Mouse (Mus musculus) forebrain, postnatal 0 days (tissue): ENCODE results near the gene Unc79. TPM values are rescaled to one million over a fixed set of nuclear protein-coding genes. Genes with fewer than 3 reads are reported as not detected.

Experiments
- ATAC-seq: fragments of 200-750 bp; cut with Nextera tagmentation; 2 replicates; pipeline ENCODE4 v1.8.0; 2017; ENCODE audit warnings: mild to moderate bottlenecking, moderate library complexity
- DNase-seq: peaks from one replicate; pipeline ENCODE4 v3.0.0-alpha.2; 2015
- H3K27ac ChIP-seq: fragments of 300-500 bp; sonication (generic); 2 replicates; pipeline ENCODE4 v1.5.1; 2014; ENCODE audit warnings: low read depth, mild to moderate bottlenecking, antibody characterized with exemption, low read length, moderate library complexity, mixed read lengths
- H3K27me3 ChIP-seq: fragments of 300-500 bp; sonication (generic); 2 replicates; pipeline ENCODE4 v1.6.1; 2014; ENCODE audit warnings: mild to moderate bottlenecking, low read length, mixed read lengths; ENCODE audit not compliant: insufficient read depth
- H3K36me3 ChIP-seq: fragments of 300-500 bp; sonication (generic); 2 replicates; pipeline ENCODE4 v1.6.1; 2014; ENCODE audit warnings: mild to moderate bottlenecking, moderate library complexity; ENCODE audit not compliant: insufficient read depth
- H3K4me1 ChIP-seq: fragments of 300-500 bp; sonication (generic); 2 replicates; pipeline ENCODE4 v1.6.1; 2014; ENCODE audit warnings: antibody characterized with exemption; ENCODE audit not compliant: insufficient read depth
- H3K4me2 ChIP-seq: fragments of 300-500 bp; sonication (generic); 2 replicates; pipeline ENCODE4 v1.6.1; 2014; ENCODE audit warnings: low read depth, mild to moderate bottlenecking, moderate library complexity
- H3K4me3 ChIP-seq: fragments of 300-500 bp; sonication (generic); 2 replicates; pipeline ENCODE4 v1.5.1; 2014; ENCODE audit warnings: low read depth, low read length, mixed read lengths
- H3K9ac ChIP-seq: fragments of 300-500 bp; sonication (generic); 2 replicates; pipeline ENCODE4 v1.6.1; 2014; ENCODE audit warnings: mild to moderate bottlenecking
- H3K9me3 ChIP-seq: fragments of 300-500 bp; sonication (generic); 2 replicates; pipeline ENCODE4 v1.6.1; 2016; ENCODE audit warnings: low read length
- CTCF ChIP-seq: sonication (generic); IDR thresholded peaks from 2 replicates; pipeline ENCODE4 v1.5.1; 2016; ENCODE audit warnings: antibody characterized with exemption, control low read depth, low read depth
- WGBS: fragments of 180-500 bp; shearing (Covaris S2); extraction: QIAGEN DNeasy Blood & Tissue Kit; methylation state at CpG from one replicate; pipeline ENCODE4 v1.1.7; 2014; 5-methylcytosine and 5-hydroxymethylcytosine counted together
- polyA plus RNA-seq: library from polyadenylated mRNA; unstranded; fragments of >200 nt; fragmentation: Nextera tagmentation; extraction: Ambion mirVana; gene quantifications from 2 replicates; pipeline ENCODE4 v1.2.1, GENCODE M21; 2015
- total RNA-seq: library from RNA; depleted of rRNA; stranded (reverse); fragments of >200 nt; gene quantifications from 2 replicates; pipeline ENCODE4 v1.2.3, GENCODE M21; 2014

Unc79 gene
- total and polyA plus RNA-seq, 2 experiments from 2014 or later = 4.4 to 52.9 TPM

DNA sequence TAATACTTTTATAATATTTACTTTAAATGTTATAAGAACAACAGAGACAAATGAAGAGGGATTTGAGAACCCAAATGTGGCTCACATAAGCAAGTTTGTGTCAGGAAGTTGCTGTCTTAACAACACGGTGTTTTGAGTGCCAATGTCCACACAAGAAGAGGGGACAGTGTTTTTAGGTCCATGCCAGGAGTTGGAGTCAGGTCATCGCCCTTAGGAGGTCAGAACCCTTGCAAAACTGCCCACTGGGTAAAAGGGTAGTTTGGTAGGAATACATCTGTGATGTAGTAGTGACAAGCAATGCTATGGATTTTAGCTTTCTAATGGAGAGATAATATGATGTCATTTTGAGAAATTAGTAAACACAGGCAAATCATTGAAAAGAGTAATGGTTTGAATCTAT, 201.6 kb downstream of the Unc79 start:
- H3K36me3 ChIP-seq = peaks cover 46% of the 10 kb centered on the region

DNA sequence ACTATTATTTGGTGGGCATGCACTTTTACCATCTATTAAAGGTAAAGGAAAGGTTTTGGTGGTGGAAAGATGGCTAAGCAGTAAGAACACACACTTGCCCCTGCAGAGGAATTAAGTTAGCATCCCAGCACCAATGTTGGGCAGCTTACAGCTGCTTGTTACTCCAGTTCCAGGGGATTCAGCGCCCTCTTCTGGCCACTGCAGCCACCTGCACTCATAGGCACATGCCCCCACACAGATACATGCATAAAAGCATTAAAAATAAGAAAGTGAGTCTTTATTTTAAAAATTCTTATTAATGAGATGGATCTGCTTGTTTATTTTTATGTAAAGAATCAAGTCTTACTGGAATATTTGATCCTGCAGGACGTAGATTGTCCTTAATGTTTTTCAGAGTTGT, 206.3 kb downstream of the Unc79 start:
- no peak overlapping the region for H3K27ac ChIP-seq
- peak; percentile 29; the same call in 1 of the 2 replicates for TF ChIP-seq CTCF

More for the DNA sequence above, 201.6 kb downstream of the Unc79 start:
- H3K27ac ChIP-seq = no peak overlapping the region
- no peaks in the 10 kb centered on the region for H3K4me1 ChIP-seq
- 89% methylated on average over 2 of the region's 2 CpGs for WGBS
- no peak overlapping the region for H3K9ac ChIP-seq
- no peak overlapping the region for H3K4me2 ChIP-seq
- no peak for TF ChIP-seq CTCF
- no peak for DNase-seq
- no peak for ATAC-seq
- H3K4me3 ChIP-seq = no peak overlapping the region
- no peaks in the 10 kb centered on the region for H3K27me3 ChIP-seq
- H3K9me3 ChIP-seq = no peaks in the 10 kb centered on the region

DNA sequence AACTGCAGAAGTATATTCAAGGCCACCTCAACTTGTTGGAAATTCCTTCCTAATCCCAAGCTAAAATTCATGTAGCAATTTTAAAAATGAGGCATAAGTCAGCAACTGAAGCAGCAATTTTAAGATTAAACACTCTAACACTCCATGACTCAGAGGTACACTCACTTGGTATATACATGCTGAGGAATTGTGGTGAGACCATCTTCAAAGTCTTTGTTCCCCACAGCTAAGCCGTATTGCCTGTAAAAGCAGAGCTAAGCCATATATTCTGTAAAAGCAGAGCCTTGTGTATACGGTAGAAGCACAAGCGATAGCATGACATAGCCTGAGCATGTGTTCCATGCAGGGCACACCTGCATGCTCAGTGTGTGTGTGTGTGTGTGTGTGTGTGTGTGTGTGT, 206.7 kb downstream of the Unc79 start:
- Histone ChIP-seq H3K4me2 (no peak overlapping the region), H3K9me3 (no peaks in the 10 kb centered on the region), H3K4me1 (no peaks in the 10 kb centered on the region), H3K27me3 (no peaks in the 10 kb centered on the region), H3K36me3 (peaks cover 16% of the 10 kb centered on the region), H3K4me3 (no peak overlapping the region), H3K9ac (no peak overlapping the region), H3K27ac (no peak overlapping the region)
- ATAC-seq (peak; percentile 57; the same call in 1 of the 2 replicates), DNase-seq (peak; percentile 34)
- TF ChIP-seq CTCF = no peak
- WGBS = 76% methylated on average over 3 of the region's 3 CpGs

More for the DNA sequence above, 206.3 kb downstream of the Unc79 start:
- Histone ChIP-seq H3K4me3 (no peak overlapping the region), H3K36me3 (peaks cover 16% of the 10 kb centered on the region), H3K27me3 (no peaks in the 10 kb centered on the region), H3K4me1 (no peaks in the 10 kb centered on the region), H3K4me2 (no peak overlapping the region), H3K9me3 (no peaks in the 10 kb centered on the region), H3K9ac (no peak overlapping the region)
- ATAC-seq (no peak), DNase-seq (no peak)
- 82% methylated on average over 2 of the region's 2 CpGs for WGBS

DNA sequence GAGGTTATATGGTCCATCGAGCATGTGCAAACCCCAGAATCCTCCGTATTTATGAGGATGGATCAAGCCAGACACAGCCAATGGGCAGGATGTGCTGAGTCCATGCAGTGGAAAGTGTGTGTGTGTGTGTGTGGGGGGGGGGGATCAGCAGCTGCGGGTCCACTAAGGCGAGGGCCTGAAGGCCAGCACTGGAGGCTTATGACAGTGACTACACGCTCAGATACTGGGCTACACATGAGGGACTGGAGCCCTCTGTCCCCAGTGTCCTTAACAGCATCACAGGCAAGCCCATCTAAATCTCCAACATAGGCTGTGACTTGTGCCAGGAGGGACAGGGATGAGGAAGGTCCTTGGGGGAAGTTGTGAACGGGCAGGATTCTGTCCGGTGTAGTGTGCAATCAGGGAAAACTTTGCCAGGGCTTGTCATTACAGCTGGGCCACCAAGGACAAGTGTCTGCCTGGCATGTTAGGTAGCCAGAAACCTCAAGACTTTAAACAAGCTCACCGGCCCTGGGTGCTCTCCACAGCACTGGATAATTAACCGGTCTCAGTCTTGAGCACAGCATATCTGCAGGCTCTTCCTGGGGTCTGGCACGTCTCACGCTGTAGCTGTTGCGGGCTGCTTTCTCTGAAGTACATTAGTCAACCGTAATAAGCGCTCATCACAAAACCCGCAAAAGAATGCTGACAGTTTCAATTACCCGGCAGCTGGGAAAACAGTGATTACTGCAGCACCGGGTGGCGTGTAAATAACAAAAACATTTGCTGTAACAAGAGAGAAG, 208.7 kb downstream of the Unc79 start:
- TF ChIP-seq CTCF = no peak
- no peak overlapping the region for H3K4me3 ChIP-seq
- ATAC-seq = peak; percentile 79
- peak; percentile 71 for DNase-seq
- no peak overlapping the region for H3K4me2 ChIP-seq
- H3K27ac ChIP-seq = no peak overlapping the region
- 34% methylated on average over 18 of the region's 18 CpGs for WGBS
- H3K36me3 ChIP-seq = peaks cover 20% of the 10 kb centered on the region
- H3K9ac ChIP-seq = no peak overlapping the region
- H3K27me3 ChIP-seq = no peaks in the 10 kb centered on the region
- H3K4me1 ChIP-seq = no peaks in the 10 kb centered on the region
- H3K9me3 ChIP-seq = no peaks in the 10 kb centered on the region

DNA sequence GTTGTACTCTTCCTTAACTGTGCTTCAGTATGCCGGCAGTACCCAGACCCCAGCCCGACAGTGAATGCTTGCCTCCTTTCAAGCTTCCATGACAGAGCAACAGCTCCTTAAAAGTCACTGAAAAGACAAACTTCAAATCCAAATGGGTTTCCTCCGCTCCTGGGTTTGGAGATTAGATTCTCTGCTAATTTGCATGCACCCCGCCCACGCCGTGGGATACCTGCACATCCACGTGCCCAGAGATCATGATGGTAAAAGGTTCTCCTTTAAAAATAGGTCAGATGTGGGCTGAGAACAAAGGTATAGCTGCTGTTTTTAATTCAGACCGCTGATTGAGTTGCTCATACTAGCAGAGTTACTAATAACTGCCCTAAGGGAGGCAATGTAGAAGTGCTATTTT, 210.4 kb downstream of the Unc79 start:
- no peak for ATAC-seq
- TF ChIP-seq CTCF = no peak
- Histone ChIP-seq H3K9ac (no peak overlapping the region), H3K27ac (no peak overlapping the region), H3K27me3 (no peaks in the 10 kb centered on the region), H3K4me1 (no peaks in the 10 kb centered on the region), H3K9me3 (no peaks in the 10 kb centered on the region), H3K36me3 (peaks cover 22% of the 10 kb centered on the region), H3K4me2 (no peak overlapping the region), H3K4me3 (no peak overlapping the region)
- WGBS = 70% methylated on average over 8 of the region's 8 CpGs
- no peak for DNase-seq

DNA sequence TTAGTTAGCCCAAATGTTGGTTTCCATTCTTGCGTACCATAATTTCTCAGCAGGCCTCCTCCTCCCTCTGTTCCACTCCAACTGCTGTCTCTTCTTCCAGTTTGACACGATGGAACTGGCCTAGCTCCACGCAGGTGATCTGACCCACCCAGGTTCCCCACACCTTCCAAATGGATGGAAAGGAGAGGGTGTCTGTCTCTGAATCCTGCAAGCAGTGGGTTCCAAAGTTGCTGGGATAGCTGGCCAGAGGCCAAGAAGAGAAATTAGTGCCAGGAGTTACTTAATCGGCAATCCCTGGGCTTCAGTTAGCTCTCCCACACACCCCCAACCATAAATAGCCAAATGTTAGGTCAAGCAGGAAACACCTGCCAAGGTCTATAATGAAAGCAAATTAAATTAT, 212.1 kb downstream of the Unc79 start:
- no peaks in the 10 kb centered on the region for H3K9me3 ChIP-seq
- no peak for DNase-seq
- peaks cover 21% of the 10 kb centered on the region for H3K36me3 ChIP-seq
- no peak overlapping the region for H3K9ac ChIP-seq
- no peaks in the 10 kb centered on the region for H3K4me1 ChIP-seq
- no peak for TF ChIP-seq CTCF
- no peak overlapping the region for H3K4me3 ChIP-seq
- no peak overlapping the region for H3K27ac ChIP-seq
- 74% methylated on average over 4 of the region's 4 CpGs for WGBS
- H3K4me2 ChIP-seq = no peak overlapping the region
- H3K27me3 ChIP-seq = no peaks in the 10 kb centered on the region
- ATAC-seq = no peak

DNA sequence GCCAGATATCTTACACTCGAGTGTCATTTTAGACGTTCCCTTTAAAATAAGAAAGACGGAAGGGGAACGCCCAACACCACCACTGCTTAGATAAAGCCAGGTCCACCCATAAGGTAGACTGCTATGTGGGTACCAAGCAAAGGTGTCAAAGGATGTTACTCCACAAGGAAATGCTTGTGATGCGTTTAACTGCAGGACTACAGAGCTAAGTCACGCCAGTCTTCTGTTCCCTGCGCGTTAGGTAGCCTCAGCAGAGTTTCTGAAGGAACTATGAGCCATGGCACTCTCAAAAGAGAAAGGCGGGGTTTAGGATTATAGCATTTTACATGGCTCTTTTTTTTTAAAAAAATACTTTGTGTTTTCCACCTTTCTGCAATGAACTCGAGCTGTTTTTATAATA, 214.9 kb downstream of the Unc79 start:
- ATAC-seq (no peak), DNase-seq (no peak)
- no peak overlapping the region for H3K27ac ChIP-seq
- peaks cover 33% of the 10 kb centered on the region for H3K36me3 ChIP-seq
- H3K27me3 ChIP-seq = no peaks in the 10 kb centered on the region
- H3K4me2 ChIP-seq = no peak overlapping the region
- WGBS = 73% methylated on average over 10 of the region's 10 CpGs
- H3K4me1 ChIP-seq = no peaks in the 10 kb centered on the region
- no peaks in the 10 kb centered on the region for H3K9me3 ChIP-seq
- no peak overlapping the region for H3K9ac ChIP-seq
- no peak for TF ChIP-seq CTCF
- H3K4me3 ChIP-seq = no peak overlapping the region
